Mouse (Mus musculus): Measurements from ENCODE around the gene Ttc7. TPM values are rescaled to one million over a fixed set of nuclear protein-coding genes. Genes with fewer than 3 reads are reported as not detected.

Ttc7 gene
- total and polyA plus RNA-seq, 2 experiments from 2014 or later = 2.7 to 6.7 TPM

DNA sequence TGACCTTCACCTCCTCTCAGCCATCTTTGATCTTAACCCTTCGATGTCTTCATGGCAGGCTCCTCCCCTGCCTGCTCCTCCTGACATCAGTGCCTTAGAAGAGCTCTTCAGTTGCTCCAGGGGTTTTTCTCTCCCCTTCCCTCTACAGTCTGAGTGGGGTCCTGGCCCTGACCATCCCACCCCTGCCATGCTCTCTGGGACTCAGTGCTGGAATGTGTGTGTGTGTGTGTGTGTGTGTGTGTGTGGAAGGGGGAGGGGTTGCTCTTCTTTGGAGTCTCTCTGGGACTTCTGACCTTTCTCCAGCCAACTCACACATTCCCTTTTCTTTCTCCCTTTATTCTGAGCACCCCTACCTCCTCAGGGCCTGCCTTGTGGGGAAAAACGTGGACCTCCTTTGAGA, 83.8 kb downstream of the Ttc7 start:
- Histone ChIP-seq H3K27ac (ENCODE audit: low read depth) (no peak overlapping the region), H3K36me3 (replicated peaks; ENCODE audit: control insufficient read depth, insufficient read depth, low read length) (no peaks in the 10 kb centered on the region), H3K27me3 (ENCODE audit: control insufficient read depth, insufficient read depth, low read length) (no peaks in the 10 kb centered on the region), H3K9me3 (replicated peaks; ENCODE audit: control insufficient read depth, low read length) (no peaks in the 10 kb centered on the region), H3K9ac (replicated peaks; ENCODE audit: low read depth, low read length) (0 out of 2 replicates have a peak overlapping the region, but pooled peaks have one; percentile 10), H3K4me1 (ENCODE audit: control insufficient read depth, insufficient read depth) (peaks cover 22% of the 10 kb centered on the region), H3K4me3 (ENCODE audit: low read depth, low read length) (no peak overlapping the region), H3K4me2 (ENCODE audit: low read depth, low read length) (no peak overlapping the region)
- ATAC-seq (ENCODE audit: insufficient read depth, low read depth) = no peak
- DNase-seq (ENCODE audit: low spot score) = no peak
- WGBS = 22% methylated on average over 2 of the region's 2 CpGs
- no peak for TF ChIP-seq CTCF (IDR thresholded peaks at IDR 0.05; ENCODE audit: low read depth)

DNA sequence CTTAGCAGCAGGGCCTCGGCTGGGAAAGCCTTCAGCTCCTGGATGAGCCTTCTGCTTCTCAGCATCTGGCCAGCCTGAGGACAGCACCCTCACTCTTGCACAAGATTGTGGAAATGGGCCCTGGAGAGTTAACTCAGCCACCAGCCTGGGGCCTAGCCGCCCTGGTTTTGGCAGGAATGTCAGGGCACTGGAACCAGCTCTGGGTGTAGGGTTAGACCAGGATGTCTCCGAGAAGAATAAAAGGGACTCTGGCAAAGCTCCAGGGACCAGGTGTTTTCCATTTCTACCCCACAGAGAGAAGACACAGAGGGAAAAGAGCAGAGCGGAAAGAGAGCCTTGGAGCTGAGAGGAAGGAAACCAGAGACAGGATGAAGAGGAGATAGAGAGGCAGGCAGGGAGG, 84.5 kb downstream of the Ttc7 start:
- Histone ChIP-seq H3K4me3 (ENCODE audit: low read depth, low read length) (no peak overlapping the region), H3K27ac (ENCODE audit: low read depth) (no peak overlapping the region), H3K4me1 (ENCODE audit: control insufficient read depth, insufficient read depth) (peaks cover 22% of the 10 kb centered on the region), H3K9me3 (replicated peaks; ENCODE audit: control insufficient read depth, low read length) (no peaks in the 10 kb centered on the region), H3K9ac (replicated peaks; ENCODE audit: low read depth, low read length) (0 out of 2 replicates have a peak overlapping the region, but pooled peaks have one; percentile 10), H3K4me2 (ENCODE audit: low read depth, low read length) (no peak overlapping the region), H3K36me3 (replicated peaks; ENCODE audit: control insufficient read depth, insufficient read depth, low read length) (no peaks in the 10 kb centered on the region), H3K27me3 (ENCODE audit: control insufficient read depth, insufficient read depth, low read length) (no peaks in the 10 kb centered on the region)
- DNase-seq (ENCODE audit: low spot score) (no peak), ATAC-seq (ENCODE audit: insufficient read depth, low read depth) (no peak)
- TF ChIP-seq EP300 (IDR thresholded peaks at IDR 0.05; ENCODE audit: low read depth) = no peak
- TF ChIP-seq CTCF (IDR thresholded peaks at IDR 0.05; ENCODE audit: low read depth) = no peak
- 39% methylated on average over 4 of the region's 4 CpGs for WGBS

DNA sequence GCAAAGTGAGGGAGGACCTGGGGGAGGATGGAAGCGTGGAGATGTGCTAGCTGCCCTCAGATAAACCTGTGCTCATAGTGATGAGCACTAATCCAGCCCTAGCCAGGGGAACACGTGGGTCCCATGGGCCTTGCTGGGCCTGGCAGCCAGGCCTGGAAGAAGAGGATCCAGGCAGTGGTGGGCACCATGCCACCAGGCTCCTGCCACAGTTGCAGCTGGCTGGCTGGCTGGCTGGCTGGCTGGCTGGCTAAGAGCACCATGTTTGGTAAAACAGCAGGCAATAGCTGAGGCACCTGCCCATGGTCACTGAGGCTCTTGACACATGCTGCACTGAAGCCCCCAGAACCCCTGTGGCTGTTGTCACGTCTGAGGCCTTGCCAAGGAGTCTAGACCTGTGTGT, 85.0 kb downstream of the Ttc7 start:
- Histone ChIP-seq H3K4me2 (ENCODE audit: low read depth, low read length) (no peak overlapping the region), H3K9ac (replicated peaks; ENCODE audit: low read depth, low read length) (no peak overlapping the region), H3K27me3 (ENCODE audit: control insufficient read depth, insufficient read depth, low read length) (no peaks in the 10 kb centered on the region), H3K9me3 (replicated peaks; ENCODE audit: control insufficient read depth, low read length) (no peaks in the 10 kb centered on the region), H3K4me1 (ENCODE audit: control insufficient read depth, insufficient read depth) (peaks cover 22% of the 10 kb centered on the region), H3K4me3 (ENCODE audit: low read depth, low read length) (no peak overlapping the region), H3K36me3 (replicated peaks; ENCODE audit: control insufficient read depth, insufficient read depth, low read length) (no peaks in the 10 kb centered on the region), H3K27ac (ENCODE audit: low read depth) (peak overlapping the region; percentile 51)
- DNase-seq (ENCODE audit: low spot score) (no peak), ATAC-seq (ENCODE audit: insufficient read depth, low read depth) (peak; percentile 62)
- 41% methylated on average over 3 of the region's 3 CpGs for WGBS
- TF ChIP-seq CTCF (IDR thresholded peaks at IDR 0.05; ENCODE audit: low read depth) (no peak), EP300 (IDR thresholded peaks at IDR 0.05; ENCODE audit: low read depth) (no peak)

DNA sequence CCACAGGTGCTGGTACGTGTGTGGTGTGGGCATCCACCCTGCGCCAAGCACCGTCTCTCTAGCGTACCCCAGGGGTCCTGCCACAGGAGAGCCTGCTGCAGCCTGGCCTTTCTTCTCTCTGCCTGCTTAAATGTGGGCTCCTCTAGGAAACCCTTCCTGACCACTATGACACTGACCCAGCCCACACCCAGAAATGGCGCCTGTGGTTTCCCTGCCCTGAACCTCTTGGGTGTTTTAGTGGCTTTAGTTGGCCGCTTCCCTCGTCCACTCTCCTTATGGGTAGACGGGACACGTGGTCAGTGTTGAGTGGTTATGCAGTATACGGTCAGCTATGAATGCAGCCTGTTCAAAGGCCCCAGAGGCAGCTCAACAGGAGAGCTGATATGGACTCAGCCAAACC, 85.8 kb downstream of the Ttc7 start:
- no peak overlapping the region for H3K27ac ChIP-seq (ENCODE audit: low read depth)
- no peaks in the 10 kb centered on the region for H3K36me3 ChIP-seq (replicated peaks; ENCODE audit: control insufficient read depth, insufficient read depth, low read length)
- H3K4me2 ChIP-seq (ENCODE audit: low read depth, low read length) = no peak overlapping the region
- no peak overlapping the region for H3K4me3 ChIP-seq (ENCODE audit: low read depth, low read length)
- no peaks in the 10 kb centered on the region for H3K27me3 ChIP-seq (ENCODE audit: control insufficient read depth, insufficient read depth, low read length)
- peaks cover 22% of the 10 kb centered on the region for H3K4me1 ChIP-seq (ENCODE audit: control insufficient read depth, insufficient read depth)
- no peaks in the 10 kb centered on the region for H3K9me3 ChIP-seq (replicated peaks; ENCODE audit: control insufficient read depth, low read length)
- WGBS = 89% methylated on average over 10 of the region's 10 CpGs
- DNase-seq (ENCODE audit: low spot score) = no peak
- TF ChIP-seq CTCF (IDR thresholded peaks at IDR 0.05; ENCODE audit: low read depth) = no peak
- ATAC-seq (ENCODE audit: insufficient read depth, low read depth) = no peak
- no peak overlapping the region for H3K9ac ChIP-seq (replicated peaks; ENCODE audit: low read depth, low read length)

DNA sequence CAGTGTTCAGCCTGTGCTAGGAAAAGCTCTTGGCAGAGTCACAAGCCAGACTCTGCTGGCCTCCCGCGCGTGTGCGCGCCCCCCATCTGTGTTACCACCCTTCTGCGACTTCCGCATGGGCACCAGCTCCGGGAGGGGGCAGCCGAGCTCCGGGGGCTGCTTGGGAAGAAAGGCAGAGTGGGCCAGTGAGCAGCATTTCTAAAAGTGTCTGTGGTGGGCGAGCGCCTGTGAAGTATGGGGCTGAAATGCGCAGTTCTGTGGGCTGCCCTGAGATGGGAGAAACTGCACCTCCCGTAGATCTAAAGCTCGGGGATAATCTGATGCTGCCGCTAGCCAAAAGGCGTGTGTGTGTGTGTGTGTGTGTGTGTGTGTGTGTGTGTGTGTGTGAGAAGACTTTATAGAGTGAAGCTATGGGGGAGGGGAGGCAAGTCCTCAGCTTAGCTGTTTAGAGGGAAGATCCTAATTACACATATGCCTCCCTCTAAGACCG, 86.6 kb downstream of the Ttc7 start:
- Histone ChIP-seq H3K27me3 (ENCODE audit: control insufficient read depth, insufficient read depth, low read length) (no peaks in the 10 kb centered on the region), H3K9ac (replicated peaks; ENCODE audit: low read depth, low read length) (no peak overlapping the region), H3K4me1 (ENCODE audit: control insufficient read depth, insufficient read depth) (peaks cover 22% of the 10 kb centered on the region), H3K36me3 (replicated peaks; ENCODE audit: control insufficient read depth, insufficient read depth, low read length) (no peaks in the 10 kb centered on the region), H3K9me3 (replicated peaks; ENCODE audit: control insufficient read depth, low read length) (no peaks in the 10 kb centered on the region), H3K27ac (ENCODE audit: low read depth) (no peak overlapping the region), H3K4me3 (ENCODE audit: low read depth, low read length) (no peak overlapping the region), H3K4me2 (ENCODE audit: low read depth, low read length) (no peak overlapping the region)
- no peak for TF ChIP-seq CTCF (IDR thresholded peaks at IDR 0.05; ENCODE audit: low read depth)
- TF ChIP-seq EP300 (IDR thresholded peaks at IDR 0.05; ENCODE audit: low read depth) = no peak
- 76% methylated on average over 18 of the region's 18 CpGs for WGBS
- ATAC-seq (ENCODE audit: insufficient read depth, low read depth) (no peak), DNase-seq (ENCODE audit: low spot score) (no peak)

DNA sequence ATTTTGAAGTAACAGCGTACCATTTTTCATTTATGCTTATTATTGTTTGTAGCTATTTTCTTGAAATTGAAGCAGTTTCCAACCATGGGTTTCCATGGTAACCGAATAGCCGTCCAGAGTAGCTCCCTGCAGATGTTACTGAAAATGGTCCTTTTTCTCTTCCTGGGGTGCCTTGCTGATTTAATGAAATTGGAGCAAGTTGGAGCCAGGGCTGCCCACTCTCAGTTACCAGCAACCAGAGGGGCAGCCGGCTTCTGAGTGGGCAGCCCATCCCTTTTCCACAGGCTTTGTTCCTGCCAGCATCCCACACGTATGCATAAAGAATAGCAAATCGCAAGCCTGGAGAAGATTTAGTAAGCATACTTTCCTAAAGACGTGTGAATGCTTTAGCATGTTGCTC, 89.5 kb downstream of the Ttc7 start:
- 86% methylated on average over 7 of the region's 7 CpGs for WGBS
- ATAC-seq (ENCODE audit: insufficient read depth, low read depth) (no peak), DNase-seq (ENCODE audit: low spot score) (no peak)
- Histone ChIP-seq H3K9ac (replicated peaks; ENCODE audit: low read depth, low read length) (no peak overlapping the region), H3K4me3 (ENCODE audit: low read depth, low read length) (no peak overlapping the region), H3K9me3 (replicated peaks; ENCODE audit: control insufficient read depth, low read length) (no peaks in the 10 kb centered on the region), H3K27me3 (ENCODE audit: control insufficient read depth, insufficient read depth, low read length) (no peaks in the 10 kb centered on the region), H3K4me1 (ENCODE audit: control insufficient read depth, insufficient read depth) (peaks cover 43% of the 10 kb centered on the region), H3K36me3 (replicated peaks; ENCODE audit: control insufficient read depth, insufficient read depth, low read length) (no peaks in the 10 kb centered on the region), H3K4me2 (ENCODE audit: low read depth, low read length) (no peak overlapping the region), H3K27ac (ENCODE audit: low read depth) (no peak overlapping the region)
- no peak for TF ChIP-seq CTCF (IDR thresholded peaks at IDR 0.05; ENCODE audit: low read depth)

Measured in heart, postnatal 0 days (tissue).